Mouse (Mus musculus): ENCODE results near the gene Notch2.

Notch2 gene

GRCm38 (mm10) chr3:97998349-97998748, 15.0 kb upstream of the Notch2 start:
- no peak for DNase-seq

GRCm38 (mm10) chr3:98003558-98003957, 9.8 kb upstream of the Notch2 start:
- no peak for DNase-seq

- no peak for DNase-seq
Observed at GRCm38 (mm10) chr3:98004231-98004630, 9.1 kb upstream of the Notch2 start.

GRCm38 (mm10) chr3:98005306-98005705, 8.0 kb upstream of the Notch2 start:
- no peak for DNase-seq

GRCm38 (mm10) chr3:98006046-98006691, 7.2 kb upstream of the Notch2 start:
- no peak for DNase-seq

- no peak for DNase-seq
Observed at GRCm38 (mm10) chr3:98006973-98007372, 6.4 kb upstream of the Notch2 start.

GRCm38 (mm10) chr3:98008143-98008542, 5.2 kb upstream of the Notch2 start:
- DNase-seq: no peak

GRCm38 (mm10) chr3:98009190-98009840, 4.0 kb upstream of the Notch2 start:
- no peak for DNase-seq

- DNase-seq: no peak
Observed at GRCm38 (mm10) chr3:98013086-98013400, 284 bp upstream of the Notch2 start.

GRCm38 (mm10) chr3:98015205-98016171, 2.2 kb downstream of the Notch2 start:
- DNase-seq: no peak

- peak; percentile 75 for DNase-seq
Observed at GRCm38 (mm10) chr3:98016901-98017591, 3.7 kb downstream of the Notch2 start.

GRCm38 (mm10) chr3:98018187-98018586, 4.9 kb downstream of the Notch2 start:
- no peak for DNase-seq

- no peak for DNase-seq
Observed at GRCm38 (mm10) chr3:98020431-98021229, 7.3 kb downstream of the Notch2 start.

- peak; percentile 79 for DNase-seq
Observed at GRCm38 (mm10) chr3:98024288-98024848, 11.0 kb downstream of the Notch2 start.

GRCm38 (mm10) chr3:98025521-98025920, 12.2 kb downstream of the Notch2 start:
- no peak for DNase-seq

- no peak for DNase-seq
Observed at GRCm38 (mm10) chr3:98025921-98026880, 12.9 kb downstream of the Notch2 start.

- DNase-seq: no peak
Observed at GRCm38 (mm10) chr3:98027371-98027774, 14.0 kb downstream of the Notch2 start.

GRCm38 (mm10) chr3:98028072-98028471, 14.7 kb downstream of the Notch2 start:
- DNase-seq: no peak

- no peak for DNase-seq
Observed at GRCm38 (mm10) chr3:98028936-98029335, 15.6 kb downstream of the Notch2 start.

GRCm38 (mm10) chr3:98031104-98031503, 17.8 kb downstream of the Notch2 start:
- DNase-seq: no peak

- no peak for DNase-seq
Observed at GRCm38 (mm10) chr3:98032191-98032590, 18.9 kb downstream of the Notch2 start.

Data from kidney, adult 11 months (tissue).